ENCODE assay signal across 16 mouse cellular contexts in genomic region chr14:112594715-112595114, GRCm38 (mm10).
"Had no signal": no experiment of that assay in that cellular context is flagged by ENCODE, and none has a peak within 500 bp of the region (broad histone marks: within the 10 kb centered on the region; RNA-seq: fewer than 3 reads in every experiment).

No protein-coding gene starts in this region.

- H3K9me3 ChIP-seq: neural tube, embryonic 13.5 days; neural tube, embryonic 15.5 days; stomach, embryonic 15.5 days had no signal

- DNase-seq: retina, postnatal 1 day; right cerebral cortex, adult 18-20 months; right cerebral cortex, postnatal 14 days; right cerebral cortex, postnatal 25 days; right cerebral cortex, postnatal 4 days; spleen, adult 18-20 months; thymus, adult 18-20 months; thymus, adult 2 months; thymus, postnatal 14 days; thymus, postnatal 25 days; thymus, postnatal 36 days; thymus, postnatal 4 days had no signal

- H3K27ac ChIP-seq: neural tube, embryonic 13.5 days; neural tube, embryonic 15.5 days; stomach, embryonic 15.5 days; stomach, postnatal 0 days had no signal

- H3K4me1 ChIP-seq: neural tube, embryonic 13.5 days; neural tube, embryonic 15.5 days; stomach, embryonic 15.5 days had no signal

- H3K36me3 ChIP-seq: neural tube, embryonic 13.5 days; neural tube, embryonic 15.5 days; stomach, embryonic 15.5 days had no signal

- H3K4me2 ChIP-seq: neural tube, embryonic 13.5 days; neural tube, embryonic 15.5 days; stomach, embryonic 15.5 days had no signal

- H3K27me3 ChIP-seq: neural tube, embryonic 13.5 days; neural tube, embryonic 15.5 days; stomach, embryonic 15.5 days had no signal

- H3K9ac ChIP-seq: neural tube, embryonic 13.5 days; neural tube, embryonic 15.5 days; stomach, embryonic 15.5 days had no signal

- H3K4me3 ChIP-seq: neural tube, embryonic 13.5 days; neural tube, embryonic 15.5 days; stomach, embryonic 15.5 days had no signal
